In the genomic region with DNA sequence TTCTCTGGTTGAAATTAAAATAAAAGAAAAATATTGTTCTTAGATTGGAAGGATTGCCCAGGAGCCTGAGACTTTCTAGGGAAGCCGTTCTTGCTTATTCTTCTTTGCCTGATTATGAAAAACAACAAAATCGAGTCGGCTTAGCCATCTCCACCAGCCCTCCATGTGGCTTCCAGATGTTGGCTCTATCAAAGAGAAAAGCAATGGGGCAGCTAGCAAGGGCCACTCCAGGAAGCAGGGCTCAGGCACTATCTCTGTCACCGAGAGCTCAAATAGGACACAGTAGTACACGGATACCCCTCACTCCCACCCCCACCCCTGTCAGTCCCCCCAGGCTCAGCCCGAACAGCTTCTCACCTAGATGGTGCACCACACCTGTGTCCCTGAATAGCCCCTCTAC, we compare ENCODE assay signal across 25 mouse cellular contexts.
DNase-seq lines count a peak whose midpoint lies in the region; ATAC-seq lines count a peak whose summit lies in the region.
"Had no signal": no experiment of that assay in that cellular context is flagged by ENCODE, and none has a peak within 500 bp of the region (broad histone marks: within the 10 kb centered on the region; RNA-seq: fewer than 3 reads in every experiment).

No protein-coding gene starts in this region.

- H3K27ac ChIP-seq in forebrain, embryonic 10.5 days = peak overlapping the region; percentile 35; the same call in 1 of the 2 replicates
- no peak overlapping the region for H3K27ac ChIP-seq in forebrain, embryonic 13.5 days
- peak overlapping the region; percentile 64 for H3K27ac ChIP-seq in embryonic facial prominence, embryonic 12.5 days
- peak overlapping the region; percentile 84 for H3K27ac ChIP-seq in limb, embryonic 10.5 days
- H3K27ac ChIP-seq: forebrain, embryonic 15.5 days; heart, embryonic 15.5 days; hindbrain, embryonic 10.5 days; hindbrain, embryonic 13.5 days; intestine, embryonic 15.5 days had no signal

- H3K9ac ChIP-seq in forebrain, embryonic 13.5 days = no peak overlapping the region
- no peak overlapping the region for H3K9ac ChIP-seq in embryonic facial prominence, embryonic 12.5 days
- H3K9ac ChIP-seq: forebrain, embryonic 15.5 days; heart, embryonic 15.5 days; hindbrain, embryonic 13.5 days; intestine, embryonic 15.5 days had no signal

- no peaks in the 10 kb centered on the region for H3K9me3 ChIP-seq in forebrain, embryonic 10.5 days
- no peaks in the 10 kb centered on the region for H3K9me3 ChIP-seq in forebrain, embryonic 13.5 days (replicated peaks)
- H3K9me3 ChIP-seq in embryonic facial prominence, embryonic 12.5 days = no peaks in the 10 kb centered on the region
- H3K9me3 ChIP-seq in limb, embryonic 10.5 days (replicated peaks) = no peaks in the 10 kb centered on the region
- H3K9me3 ChIP-seq: forebrain, embryonic 15.5 days; heart, embryonic 12.5 days; heart, embryonic 15.5 days; hindbrain, embryonic 10.5 days; hindbrain, embryonic 13.5 days; intestine, embryonic 15.5 days had no signal

- H3K27me3 ChIP-seq in forebrain, embryonic 10.5 days (ENCODE audit: poor library complexity, severe bottlenecking) = no peaks in the 10 kb centered on the region
- no peaks in the 10 kb centered on the region for H3K27me3 ChIP-seq in forebrain, embryonic 13.5 days
- H3K27me3 ChIP-seq in embryonic facial prominence, embryonic 12.5 days = no peaks in the 10 kb centered on the region
- H3K27me3 ChIP-seq in limb, embryonic 10.5 days (ENCODE audit: low read depth, poor library complexity, severe bottlenecking) = no peaks in the 10 kb centered on the region
- H3K27me3 ChIP-seq: forebrain, embryonic 15.5 days; heart, embryonic 12.5 days; heart, embryonic 15.5 days; hindbrain, embryonic 13.5 days; intestine, embryonic 15.5 days had no signal

- no peak for DNase-seq in forebrain, embryonic 10.5 days (ENCODE audit: extremely low spot score, low spot score)
- peak; percentile 60 for DNase-seq in limb, embryonic 10.5 days (ENCODE audit: low spot score)
- no peak for DNase-seq in kidney, postnatal 25 days
- no peak for DNase-seq in testis, postnatal 10 days (ENCODE audit: low spot score)
- no peak for DNase-seq in cerebellum, postnatal 10 days
- DNase-seq: adrenal gland, adult 2 months; adrenal gland, postnatal 25 days; cerebellum, adult 11-12 months; cerebellum, adult 8-10 months; cerebellum, postnatal 14 days; gastrocnemius, postnatal 25 days; heart, adult 18-20 months; heart, postnatal 10 days; heart, postnatal 36 days; kidney, adult 11 months had no signal

- ATAC-seq in forebrain, embryonic 13.5 days = no peak
- no peak for ATAC-seq in embryonic facial prominence, embryonic 12.5 days (ENCODE audit: insufficient number of reproducible peaks, insufficient read depth, low FRiP score, low TSS enrichment)
- ATAC-seq: CD4-positive, CD25-positive, alpha-beta regulatory T cell, adult 4 months; forebrain, embryonic 15.5 days; hindbrain, embryonic 16.5 days; intestine, embryonic 15.5 days had no signal

- H3K36me3 ChIP-seq in forebrain, embryonic 10.5 days (replicated peaks) = no peaks in the 10 kb centered on the region
- H3K36me3 ChIP-seq in forebrain, embryonic 13.5 days (ENCODE audit: poor library complexity, severe bottlenecking) = no peaks in the 10 kb centered on the region
- no peaks in the 10 kb centered on the region for H3K36me3 ChIP-seq in embryonic facial prominence, embryonic 12.5 days
- peaks cover 6% of the 10 kb centered on the region; the same call in 1 of the 2 replicates for H3K36me3 ChIP-seq in limb, embryonic 10.5 days
- H3K36me3 ChIP-seq: forebrain, embryonic 15.5 days; heart, embryonic 15.5 days; hindbrain, embryonic 10.5 days; hindbrain, embryonic 13.5 days; intestine, embryonic 15.5 days had no signal

- no peak overlapping the region for H3K4me2 ChIP-seq in forebrain, embryonic 13.5 days
- H3K4me2 ChIP-seq in embryonic facial prominence, embryonic 12.5 days (replicated peaks) = no peak overlapping the region
- H3K4me2 ChIP-seq: forebrain, embryonic 15.5 days; heart, embryonic 12.5 days; heart, embryonic 15.5 days; hindbrain, embryonic 13.5 days; intestine, embryonic 15.5 days had no signal

- WGBS in forebrain, embryonic 10.5 days = 69% methylated on average over 6 of the region's 6 CpGs
- 97% methylated on average over 6 of the region's 6 CpGs for WGBS in forebrain, embryonic 13.5 days
- 32% methylated on average over 6 of the region's 6 CpGs for WGBS in embryonic facial prominence, embryonic 12.5 days
- 21% methylated on average over 6 of the region's 6 CpGs for WGBS in limb, embryonic 10.5 days

- H3K4me3 ChIP-seq in forebrain, embryonic 10.5 days = no peak overlapping the region
- H3K4me3 ChIP-seq in forebrain, embryonic 13.5 days = no peak overlapping the region
- no peak overlapping the region for H3K4me3 ChIP-seq in embryonic facial prominence, embryonic 12.5 days
- no peak overlapping the region for H3K4me3 ChIP-seq in limb, embryonic 10.5 days
- H3K4me3 ChIP-seq: forebrain, embryonic 15.5 days; heart, embryonic 12.5 days; heart, embryonic 15.5 days; hindbrain, embryonic 10.5 days; hindbrain, embryonic 13.5 days; intestine, embryonic 15.5 days had no signal

- H3K4me1 ChIP-seq in forebrain, embryonic 10.5 days = 0 out of 2 replicates have a peak, but pooled peaks cover 10% of the 10 kb centered on the region
- H3K4me1 ChIP-seq in forebrain, embryonic 13.5 days = peaks cover 7% of the 10 kb centered on the region; the same call in 1 of the 2 replicates
- peaks cover 39% of the 10 kb centered on the region for H3K4me1 ChIP-seq in embryonic facial prominence, embryonic 12.5 days
- H3K4me1 ChIP-seq in limb, embryonic 10.5 days = peaks cover 39% of the 10 kb centered on the region
- H3K4me1 ChIP-seq: forebrain, embryonic 15.5 days had no signal
